Mouse (Mus musculus) kidney, postnatal 36 days (tissue): ENCODE measurements at regions not wholly inside any gene's neighbourhood (a gene's known extent, or its start where the extent isn't known, plus 50 kb on each side); places are given as distances from the start of the nearest gene placed in this dataset.
"Not testable (repeated sequence)": the region's sequence is repeated elsewhere in the genome, so short reads cannot be mapped to it uniquely, and the experiment has no call there.

Experiments used
- DNase-seq, 2 experiments: peaks; one replicate each; pipeline ENCODE4 v3.0.0; 2021 to 2022; ENCODE audit warnings: mixed read lengths in 2 of 2

- DNase-seq = no peak
These were observed 51.3 kb downstream of the Gm21897 start for GRCm38 (mm10) chr16:15368383-15369163.

GRCm38 (mm10) chr16:15372844-15373243 lies 55.6 kb downstream of the Gm21897 start:
- peak in 1 of 2 experiments; percentile 4 for DNase-seq

- DNase-seq = no peak
These were observed 56.7 kb downstream of the Gm21897 start for GRCm38 (mm10) chr16:15373961-15374360.

- DNase-seq = no peak
These were observed 68.4 kb downstream of the Gm21897 start for GRCm38 (mm10) chr16:15385557-15386240.

GRCm38 (mm10) chr16:15386241-15386574 lies 69.0 kb downstream of the Gm21897 start:
- DNase-seq = no peak

- DNase-seq = no peak
These were observed 72.6 kb downstream of the Gm21897 start for GRCm38 (mm10) chr16:15389892-15390291.

- no peak for DNase-seq
These were observed 113.1 kb downstream of the Gm21897 start for GRCm38 (mm10) chr16:15430352-15430751.

- DNase-seq = no peak
These were observed 115.4 kb downstream of the Gm21897 start for GRCm38 (mm10) chr16:15432681-15433080.

GRCm38 (mm10) chr16:15462856-15463255 lies 145.6 kb downstream of the Gm21897 start:
- not testable (repeated sequence) for DNase-seq

- DNase-seq = no peak
These were observed 156.6 kb downstream of the Gm21897 start for GRCm38 (mm10) chr16:15473875-15474274.

GRCm38 (mm10) chr16:15478876-15479275 lies 161.6 kb downstream of the Gm21897 start:
- no peak for DNase-seq

GRCm38 (mm10) chr16:15491328-15491999 lies 174.2 kb downstream of the Gm21897 start:
- DNase-seq = no peak

GRCm38 (mm10) chr16:15493236-15493635 lies 176.0 kb downstream of the Gm21897 start:
- DNase-seq = no peak
